Mouse (Mus musculus) MEL (cell line): Measurements from ENCODE around the gene Zmiz1. TPM values are rescaled to one million over a fixed set of nuclear protein-coding genes. Genes with fewer than 3 reads are reported as not detected.

Experiments
- DNase-seq: peaks from one replicate; pipeline ENCODE4 v3.0.0; 2011; ENCODE audit warnings: low read depth, low spot score
- H3K27ac ChIP-seq: 2 replicates; pipeline ENCODE4 v1.5.1; 2012; ENCODE audit warnings: low read depth, mild to moderate bottlenecking, control low read depth, low read length, moderate library complexity; ENCODE audit not compliant: control insufficient read depth
- H3K27me3 ChIP-seq, 2 experiments: fragments of 150-350 bp in 1 of 2; sonication (generic) in 1 of 2; 2 replicates each; pipeline ENCODE4 v1.6.1; 2012; ENCODE audit warnings: low read length in 2 of 2, mild to moderate bottlenecking in 2 of 2, improper control_type of control experiment in 1 of 2, moderate library complexity in 1 of 2; ENCODE audit not compliant: insufficient read depth in 2 of 2, control insufficient read depth in 1 of 2
- H3K36me3 ChIP-seq, 2 experiments: 2 replicates each; pipeline ENCODE4 v1.6.1; 2012 to 2014; ENCODE audit warnings: low read length in 2 of 2, improper control_type of control experiment in 1 of 2, inconsistent platforms in 1 of 2, mild to moderate bottlenecking in 1 of 2; ENCODE audit not compliant: insufficient read depth in 2 of 2, control insufficient read depth in 1 of 2
- H3K4me1 ChIP-seq, 2 experiments: fragments of 150-350 bp in 1 of 2; sonication (generic) in 1 of 2; 2 replicates each; pipeline ENCODE4 v1.6.1; 2012; ENCODE audit warnings: low read length in 2 of 2, improper control_type of control experiment in 1 of 2, mild to moderate bottlenecking in 1 of 2; ENCODE audit not compliant: insufficient read depth in 2 of 2, control insufficient read depth in 1 of 2
- H3K4me3 ChIP-seq, 2 experiments: fragments of 150-350 bp in 1 of 2; sonication (generic) in 1 of 2; 2 replicates each; pipeline ENCODE4 v1.5.1; 2012; ENCODE audit warnings: low read depth in 2 of 2, low read length in 2 of 2, mild to moderate bottlenecking in 2 of 2, moderate library complexity in 2 of 2, control low read depth in 1 of 2, improper control_type of control experiment in 1 of 2; ENCODE audit not compliant: control insufficient read depth in 1 of 2, insufficient read depth in 1 of 2
- H3K79me2 ChIP-seq: 2 replicates; pipeline ENCODE4 v1.6.1; 2012; ENCODE audit warnings: mild to moderate bottlenecking, low read length, moderate library complexity; ENCODE audit not compliant: control insufficient read depth, poor library complexity, insufficient read depth
- H3K9ac ChIP-seq: 2 replicates; pipeline ENCODE4 v1.6.1; 2012; ENCODE audit warnings: low read depth, mild to moderate bottlenecking, control low read depth, low read length, moderate library complexity; ENCODE audit not compliant: control insufficient read depth, poor library complexity, severe bottlenecking
- H3K9me3 ChIP-seq: fragments of 150-350 bp; sonication (generic); replicated peaks from 2 replicates; pipeline ENCODE4 v1.6.1; 2012; ENCODE audit warnings: mild to moderate bottlenecking, low read length, improper control_type of control experiment, moderate library complexity; ENCODE audit not compliant: insufficient read depth
- CHD2 ChIP-seq: IDR thresholded peaks from 2 replicates; pipeline ENCODE4 v1.6.1; 2011; ENCODE audit warnings: low read length, improper control_type of control experiment
- CTCF ChIP-seq, 3 experiments: IDR thresholded peaks in 2 of 3; conservative IDR thresholded peaks in 1 of 3; 2 replicates each; pipeline ENCODE4 v1.5.1; 2011 to 2012; ENCODE audit warnings: low read length in 3 of 3, low read depth in 2 of 3, mild to moderate bottlenecking in 2 of 3, improper control_type of control experiment in 1 of 3, inconsistent platforms in 1 of 3, mixed read lengths in 1 of 3, moderate library complexity in 1 of 3; ENCODE audit not compliant: control insufficient read depth in 1 of 3, insufficient read depth in 1 of 3, poor library complexity in 1 of 3, severe bottlenecking in 1 of 3
- EP300 ChIP-seq, 2 experiments: IDR thresholded peaks; 2 replicates each; pipeline ENCODE4 v1.6.1; 2011; ENCODE audit warnings: improper control_type of control experiment in 2 of 2, low read length in 2 of 2, low read depth in 1 of 2, mild to moderate bottlenecking in 1 of 2
- GABPA ChIP-seq: IDR thresholded peaks from 2 replicates; pipeline ENCODE4 v1.6.1; 2012; ENCODE audit warnings: low read depth, mild to moderate bottlenecking, inconsistent platforms, low read length, improper control_type of control experiment, moderate library complexity
- GATA1 ChIP-seq: IDR thresholded peaks from 2 replicates; pipeline ENCODE4 v1.6.1; 2011; ENCODE audit warnings: low read depth, low read length, improper control_type of control experiment
- HCFC1 ChIP-seq: IDR thresholded peaks from 2 replicates; pipeline ENCODE4 v1.6.1; 2012; ENCODE audit warnings: low read depth, mild to moderate bottlenecking, inconsistent platforms, low read length, improper control_type of control experiment, moderate library complexity
- JUND ChIP-seq: IDR thresholded peaks from 2 replicates; pipeline ENCODE4 v1.6.1; 2011; ENCODE audit warnings: low read depth, mild to moderate bottlenecking, improper control_type of control experiment, low read length
- KAT2A ChIP-seq: conservative IDR thresholded peaks from 2 replicates; pipeline ENCODE4 v1.6.1; 2012; ENCODE audit warnings: low read depth, low read length, improper control_type of control experiment, inconsistent platforms
- MAFK ChIP-seq: IDR thresholded peaks from 2 replicates; pipeline ENCODE4 v1.6.1; 2011; ENCODE audit warnings: low read depth, mild to moderate bottlenecking, low read length, improper control_type of control experiment, borderline replicate concordance
- MEF2A ChIP-seq: IDR thresholded peaks from 2 replicates; pipeline ENCODE4 v1.6.1; 2014; ENCODE audit warnings: low read depth, mild to moderate bottlenecking, inconsistent platforms, low read length, improper control_type of control experiment; ENCODE audit not compliant: poor library complexity, insufficient replicate concordance, severe bottlenecking; ENCODE audit errors: extremely low read depth
- MXI1 ChIP-seq: IDR thresholded peaks from 2 replicates; pipeline ENCODE4 v1.6.1; 2011; ENCODE audit warnings: mild to moderate bottlenecking, low read depth, low read length, improper control_type of control experiment
- MYC ChIP-seq: IDR thresholded peaks from 2 replicates; pipeline ENCODE4 v1.6.1; 2011; ENCODE audit warnings: low read depth, mild to moderate bottlenecking, low read length, improper control_type of control experiment, moderate library complexity
- NRF1 ChIP-seq: IDR thresholded peaks from 2 replicates; pipeline ENCODE4 v1.6.1; 2014; ENCODE audit warnings: low read depth, mild to moderate bottlenecking, inconsistent platforms, low read length, improper control_type of control experiment, moderate library complexity; ENCODE audit not compliant: poor library complexity, insufficient read depth, severe bottlenecking
- RAD21 ChIP-seq: IDR thresholded peaks from 2 replicates; pipeline ENCODE4 v1.6.1; 2011; ENCODE audit warnings: mild to moderate bottlenecking, low read depth, low read length, improper control_type of control experiment
- SMC3 ChIP-seq: IDR thresholded peaks from 2 replicates; pipeline ENCODE4 v1.6.1; 2011; ENCODE audit warnings: low read depth, low read length, improper control_type of control experiment
- TAL1 ChIP-seq: IDR thresholded peaks from 2 replicates; pipeline ENCODE4 v1.6.1; 2012; ENCODE audit warnings: mild to moderate bottlenecking, inconsistent platforms, low read length, moderate library complexity, mixed read lengths
- TCF12 ChIP-seq: IDR thresholded peaks from 2 replicates; pipeline ENCODE4 v1.6.1; 2014; ENCODE audit warnings: low read depth, mild to moderate bottlenecking, inconsistent platforms, low read length, improper control_type of control experiment, moderate library complexity
- UBTF ChIP-seq: IDR thresholded peaks from 2 replicates; pipeline ENCODE4 v1.6.1; 2012; ENCODE audit warnings: low read depth, mild to moderate bottlenecking, inconsistent platforms, low read length, improper control_type of control experiment, moderate library complexity, borderline replicate concordance; ENCODE audit not compliant: insufficient read depth
- USF2 ChIP-seq, 2 experiments: IDR thresholded peaks; 2 replicates each; pipeline ENCODE4 v1.6.1; 2011 to 2012; ENCODE audit warnings: improper control_type of control experiment in 2 of 2, low read length in 2 of 2, borderline replicate concordance in 1 of 2, inconsistent platforms in 1 of 2, low read depth in 1 of 2, mild to moderate bottlenecking in 1 of 2; ENCODE audit not compliant: insufficient read depth in 1 of 2
- ZMIZ1 ChIP-seq: IDR thresholded peaks from 2 replicates; pipeline ENCODE4 v1.6.1; 2012; ENCODE audit warnings: low read depth, mild to moderate bottlenecking, inconsistent platforms, low read length, improper control_type of control experiment, moderate library complexity
- ZNF384 ChIP-seq: IDR thresholded peaks from 2 replicates; pipeline ENCODE4 v1.6.1; 2012; ENCODE audit warnings: low read depth, mild to moderate bottlenecking, inconsistent platforms, low read length, improper control_type of control experiment
- polyA plus RNA-seq, 2 experiments: library from polyadenylated mRNA; stranded (reverse) in 1 of 2; unstranded in 1 of 2; fragments of >175 nt in 1 of 2; fragments of >200 nt in 1 of 2; gene quantifications; 2 replicates each; pipeline versions ENCODE4 v1.2.1 to v1.2.4; 2012; ENCODE audit warnings: low replicate concordance in 2 of 2, low read depth in 1 of 2; ENCODE audit not compliant: insufficient read length in 2 of 2, insufficient read depth in 1 of 2, missing spikeins in 1 of 2
- total RNA-seq: library from RNA; depleted of rRNA; stranded (reverse); fragments of 300-350 nt; gene quantifications from 2 replicates; pipeline ENCODE4 v1.2.3, GENCODE M21; 2012

Zmiz1 gene
- total and polyA plus RNA-seq, 3 experiments, result 2.7 to 19.9 TPM; not detected in 1

DNA sequence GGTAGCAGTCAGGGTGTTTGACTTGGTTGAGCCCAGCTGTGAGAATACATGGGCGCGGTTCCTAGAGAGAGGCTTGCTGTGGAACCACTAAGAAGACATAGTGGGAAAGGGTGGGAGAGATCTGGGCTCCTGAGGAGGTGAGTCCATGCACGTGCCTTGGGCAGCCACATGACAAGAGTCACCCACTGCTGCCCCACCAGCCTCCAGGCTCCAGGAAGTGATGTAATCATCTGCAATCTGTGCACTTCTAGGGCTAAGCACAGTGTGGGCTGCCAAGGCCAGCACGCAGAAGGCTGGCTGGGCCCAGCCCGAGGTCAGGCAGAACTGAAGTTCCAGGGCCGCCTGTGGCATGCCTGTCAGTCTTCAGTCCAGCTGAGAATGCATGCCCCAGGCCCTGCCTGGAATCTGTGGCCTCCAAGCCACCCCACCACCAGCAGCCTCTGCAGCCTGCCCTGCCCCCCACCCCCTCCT is 46.3 kb downstream of the Zmiz1 start:
- H3K27me3 ChIP-seq, result no peaks in the 10 kb centered on the region
- peaks cover 2% of the 10 kb centered on the region in 2 experiments; a peak in 1 of 4 replicates for H3K36me3 ChIP-seq
- TF ChIP-seq TCF12 (no peak), EP300 (IDR thresholded peaks at IDR 0.05; ENCODE audit: low read depth in 1 of 2, low read length in 2 of 2) (no peak), ZNF384 (no peak), MYC (no peak), MEF2A (no peak), GATA1 (no peak), CHD2 (no peak), GABPA (no peak), HCFC1 (no peak), MXI1 (no peak), TAL1 (no peak), SMC3 (no peak), JUND (no peak), MAFK (no peak), CTCF (IDR thresholded peaks at IDR 0.05 in 2 of 3, conservative IDR thresholded peaks at IDR 0.05 in 1 of 3; ENCODE audit: control insufficient read depth in 1 of 3, insufficient read depth in 1 of 3, low read depth in 2 of 3, low read length in 3 of 3, poor library complexity in 1 of 3, severe bottlenecking in 1 of 3) (no peak), UBTF (no peak), NRF1 (no peak), RAD21 (no peak), KAT2A (no peak)

DNA sequence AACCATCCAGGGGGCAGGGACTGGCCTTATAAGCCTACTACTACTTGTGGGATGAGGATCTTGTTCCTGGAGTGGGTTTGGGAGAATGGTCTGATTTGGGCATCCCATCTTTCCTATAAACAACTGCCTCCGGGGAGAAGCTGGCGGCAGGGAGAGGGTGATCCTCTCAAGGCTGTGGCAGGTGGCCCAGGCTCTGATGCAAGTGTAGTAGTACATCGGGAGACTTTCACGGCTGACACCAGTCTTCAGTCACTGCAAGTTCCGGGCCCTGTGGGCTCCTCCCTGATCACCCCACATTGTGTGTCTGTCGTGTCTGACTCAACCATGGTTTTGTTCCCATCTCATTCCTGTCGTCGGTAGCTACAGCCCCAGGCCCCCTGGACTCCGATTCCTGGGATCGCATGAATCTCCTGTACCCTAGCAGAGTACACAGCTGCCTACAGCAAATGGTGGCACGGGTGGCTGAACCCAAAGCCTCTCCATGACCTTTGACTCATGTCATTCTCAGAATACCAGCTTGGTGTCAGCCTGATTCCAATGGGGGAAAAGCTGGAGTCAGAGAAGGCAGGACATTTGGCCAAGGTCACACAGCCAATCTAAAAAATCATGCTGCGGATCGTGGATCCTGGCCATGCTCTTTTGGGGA is 49.2 kb downstream of the Zmiz1 start:
- no peak for TF ChIP-seq USF2 (IDR thresholded peaks at IDR 0.05; ENCODE audit: borderline replicate concordance in 1 of 2, insufficient read depth in 1 of 2, low read depth in 1 of 2, low read length in 2 of 2)
- TF ChIP-seq KAT2A, result no peak
- TF ChIP-seq ZMIZ1, result no peak
- no peaks in the 10 kb centered on the region for H3K27me3 ChIP-seq
- no peak overlapping the region for H3K9ac ChIP-seq
- DNase-seq, result no peak
- H3K36me3 ChIP-seq, result peaks cover 2% of the 10 kb centered on the region in 2 experiments; a peak in 1 of 4 replicates
- no peak overlapping the region for H3K4me3 ChIP-seq
- H3K4me1 ChIP-seq, result peaks cover 0 to 3% of the 10 kb centered on the region in 2 experiments; a peak in 1 of 4 replicates
- no peaks in the 10 kb centered on the region for H3K79me2 ChIP-seq
- H3K27ac ChIP-seq, result no peak overlapping the region
- no peaks in the 10 kb centered on the region for H3K9me3 ChIP-seq

More for the DNA sequence above, 46.3 kb downstream of the Zmiz1 start:
- Histone ChIP-seq H3K9me3 (no peaks in the 10 kb centered on the region), H3K79me2 (no peaks in the 10 kb centered on the region), H3K4me1 (peaks cover 0 to 5% of the 10 kb centered on the region in 2 experiments; a peak in 2 of 4 replicates), H3K4me3 (no peak overlapping the region), H3K27ac (no peak overlapping the region), H3K9ac (no peak overlapping the region)
- no peak for DNase-seq
